Mouse (Mus musculus) bone marrow, adult 2 months (tissue): ENCODE results near the gene Ak4.

ENCODE experiments used
- CTCF ChIP-seq: fragments of 200-500 bp; IDR thresholded peaks from 2 replicates; pipeline ENCODE4 v1.5.1; 2011; ENCODE audit warnings: low read length, control low read depth; ENCODE audit not compliant: control insufficient read depth, insufficient read depth
- POLR2A ChIP-seq: fragments of 200-500 bp; IDR thresholded peaks from 2 replicates; pipeline ENCODE4 v1.6.1; 2011; ENCODE audit warnings: low read depth, mild to moderate bottlenecking, control low read depth, low read length, borderline replicate concordance; ENCODE audit not compliant: control insufficient read depth

- no peak for TF ChIP-seq POLR2A
- TF ChIP-seq CTCF = no peak
Observed at GRCm38 (mm10) chr4:101472767-101473166, 53.7 kb downstream of the Ak4 start.
